Mouse (Mus musculus): ENCODE data around the gene Pet100.

DNA sequence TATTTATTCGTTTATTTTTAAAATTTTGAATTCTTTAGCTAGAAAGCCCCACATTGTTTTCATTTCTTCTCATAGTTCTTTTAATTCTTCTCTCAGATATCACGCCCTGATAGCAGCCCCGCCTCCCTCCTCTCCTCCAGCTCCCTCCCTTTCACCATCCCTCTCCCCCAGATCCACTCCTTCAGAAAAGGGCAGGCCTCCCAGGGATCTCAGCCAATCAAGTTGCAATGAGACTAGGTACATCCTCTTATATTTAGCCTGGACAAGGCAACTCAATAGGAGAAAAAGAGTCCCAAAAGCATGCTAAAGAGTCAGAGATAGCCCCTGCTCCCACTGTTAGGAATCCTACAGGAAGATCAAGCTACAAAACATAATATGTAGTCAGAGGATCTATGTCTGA is 53.3 kb downstream of the Pet100 start:
- TF ChIP-seq POLR2A (IDR thresholded peaks at IDR 0.05; ENCODE audit: control insufficient read depth, extremely low read depth, insufficient read depth, low read length, poor library complexity) = no peak
- TF ChIP-seq CTCF (IDR thresholded peaks at IDR 0.05; ENCODE audit: borderline replicate concordance, control insufficient read depth, extremely low read depth, insufficient read depth, low read length, poor library complexity) = no peak

Measured in thymus, adult 2 months (tissue).